Mouse (Mus musculus): ENCODE data around the gene Rdh12. TPM values are rescaled to one million over a fixed set of nuclear protein-coding genes. Genes with fewer than 3 reads are reported as not detected.
"Not testable (repeated sequence)": the region's sequence is repeated elsewhere in the genome, so short reads cannot be mapped to it uniquely, and the experiment has no call there.

Rdh12 gene
- 1.1 and 1.5 TPM in 2 replicates for polyA plus RNA-seq (2016; fragmentation: Nextera tagmentation; extraction: Ambion mirVana)

DNA sequence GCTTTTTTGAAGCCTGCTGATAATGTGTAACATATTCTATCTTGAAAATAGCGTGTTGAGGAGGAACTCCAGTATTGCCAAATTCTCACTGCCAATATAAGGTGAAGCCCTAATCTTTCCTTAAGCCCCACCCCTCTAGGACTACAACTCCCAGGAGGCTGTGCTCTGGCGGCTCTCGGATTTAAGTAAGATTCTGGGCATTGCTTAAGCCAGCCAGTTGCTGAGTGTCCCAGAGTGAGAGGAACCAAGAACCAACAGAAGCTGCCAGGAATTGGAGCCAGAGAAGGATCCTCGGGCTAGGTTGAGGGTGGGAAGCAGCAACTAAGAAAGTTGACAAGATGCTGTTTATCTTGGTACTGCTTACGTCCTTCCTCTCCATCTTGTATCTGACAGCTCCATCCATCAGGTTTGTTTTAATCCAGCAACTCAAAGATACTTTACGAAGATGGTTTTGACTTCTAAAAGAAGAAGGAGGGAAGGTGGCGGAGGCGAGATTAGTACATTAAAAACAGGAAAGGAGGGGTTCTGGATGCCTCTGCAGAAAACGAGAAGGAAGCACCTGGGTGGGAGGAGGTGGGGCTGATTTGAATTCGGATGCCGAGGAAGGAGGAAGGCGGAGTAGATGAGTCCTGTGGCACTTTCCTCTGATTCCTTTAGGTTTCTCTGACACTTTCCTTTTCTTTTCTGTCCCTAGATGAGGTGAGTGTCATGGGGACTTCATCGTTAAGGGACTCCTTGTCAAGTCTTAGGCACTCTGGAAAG is at the start of gene Rdh12:
Rdh12 (plus strand) TSS at position 212 of the 762 bp plus-strand sequence.
- H3K36me3 ChIP-seq: no peaks in the 10 kb centered on the region
- H3K4me3 ChIP-seq: peak within 1 kb of the TSS; percentile 36
- no peaks in the 10 kb centered on the region for H3K9me3 ChIP-seq (replicated peaks)
- peak within 1 kb of the TSS; percentile 60 for H3K4me2 ChIP-seq (replicated peaks)
- no peaks in the 10 kb centered on the region for H3K27me3 ChIP-seq
- H3K9ac ChIP-seq: peak within 1 kb of the TSS; percentile 54; the same call in 1 of the 2 replicates
- ATAC-seq (ENCODE audit: low FRiP score): no peak
- WGBS: 5% methylated on average over 13 of the region's 13 CpGs
- H3K27ac ChIP-seq: no peak within 1 kb of the TSS
- peaks cover 6% of the 10 kb centered on the region for H3K4me1 ChIP-seq

DNA sequence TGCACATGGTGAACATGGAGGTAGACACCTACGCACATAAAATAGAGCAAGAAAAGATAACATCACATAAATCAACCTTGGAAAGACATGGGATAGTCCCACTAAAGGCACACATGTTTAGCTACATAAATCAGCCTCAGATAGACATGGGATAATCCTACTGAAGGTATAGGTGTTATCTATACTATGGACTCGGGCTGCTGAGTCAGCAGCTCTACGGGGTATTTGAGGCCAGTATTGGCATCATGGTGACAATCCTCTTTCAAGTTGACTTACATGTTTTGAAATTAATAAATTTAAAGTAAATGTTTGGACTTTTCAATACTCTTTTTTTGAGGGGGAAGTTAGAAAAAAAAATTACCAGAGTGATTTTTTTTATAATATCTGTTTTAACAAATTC is 45.8 kb upstream of the Rdh12 start:
- H3K27me3 ChIP-seq: no peaks in the 10 kb centered on the region
- H3K27ac ChIP-seq: no peak overlapping the region
- peaks cover 68% of the 10 kb centered on the region for H3K36me3 ChIP-seq
- H3K4me3 ChIP-seq: no peak overlapping the region
- 95% methylated on average over 3 of the region's 3 CpGs for WGBS
- no peak overlapping the region for H3K4me2 ChIP-seq (replicated peaks)
- no peak overlapping the region for H3K9ac ChIP-seq
- H3K4me1 ChIP-seq: no peaks in the 10 kb centered on the region
- ATAC-seq (ENCODE audit: low FRiP score): no peak
- no peaks in the 10 kb centered on the region for H3K9me3 ChIP-seq (replicated peaks)

DNA sequence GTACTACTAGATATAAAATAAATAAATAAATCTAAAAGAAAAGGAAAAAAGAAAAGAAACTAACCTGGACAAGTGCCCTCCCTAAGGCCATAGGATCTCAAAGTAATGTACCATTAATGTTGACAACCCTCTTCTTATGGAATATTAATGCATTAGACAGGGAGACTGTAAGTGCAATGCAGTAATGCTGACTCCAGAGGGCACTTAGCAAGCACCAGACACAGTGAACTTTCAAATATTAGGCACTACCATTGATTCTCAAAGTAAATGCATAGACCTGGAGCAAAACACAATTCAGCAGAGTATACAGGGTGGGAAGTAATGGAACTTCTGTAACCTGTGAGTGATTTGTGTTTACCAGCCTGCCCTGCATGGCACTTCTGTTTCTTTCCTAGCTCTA is 39.5 kb upstream of the Rdh12 start:
- Histone ChIP-seq H3K9ac (no peak overlapping the region), H3K27me3 (no peaks in the 10 kb centered on the region), H3K27ac (no peak overlapping the region), H3K4me1 (peaks cover 13% of the 10 kb centered on the region), H3K4me3 (no peak overlapping the region), H3K36me3 (peaks cover 14% of the 10 kb centered on the region), H3K9me3 (replicated peaks) (no peaks in the 10 kb centered on the region), H3K4me2 (replicated peaks) (no peak overlapping the region)
- no peak for ATAC-seq (ENCODE audit: low FRiP score)

DNA sequence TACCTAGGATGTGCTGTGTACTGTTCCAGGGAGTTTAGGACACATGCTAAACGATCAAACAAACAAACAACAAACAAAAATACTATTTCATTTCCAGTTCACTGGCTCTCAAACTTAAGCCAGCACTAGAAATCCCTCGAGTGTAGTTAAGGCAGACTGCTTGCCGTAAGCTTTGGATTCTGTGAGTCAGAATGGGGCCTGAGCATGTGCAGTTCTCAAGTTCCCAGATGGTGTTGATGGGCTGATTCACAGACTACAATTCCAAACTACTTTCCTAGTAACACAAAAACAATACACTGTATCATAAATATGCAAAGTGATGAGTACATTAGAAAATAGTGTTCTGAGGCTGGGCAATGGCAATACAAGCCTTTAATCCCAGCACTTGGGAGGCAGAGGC is 38.3 kb upstream of the Rdh12 start:
- peaks cover 11% of the 10 kb centered on the region for H3K36me3 ChIP-seq
- H3K4me2 ChIP-seq (replicated peaks): no peak overlapping the region
- H3K9ac ChIP-seq: no peak overlapping the region
- H3K4me1 ChIP-seq: peaks cover 13% of the 10 kb centered on the region
- no peak for ATAC-seq (ENCODE audit: low FRiP score)
- H3K27me3 ChIP-seq: no peaks in the 10 kb centered on the region
- no peak overlapping the region for H3K27ac ChIP-seq
- WGBS: 74% methylated on average over 3 of the region's 3 CpGs
- H3K4me3 ChIP-seq: no peak overlapping the region
- no peaks in the 10 kb centered on the region for H3K9me3 ChIP-seq (replicated peaks)

DNA sequence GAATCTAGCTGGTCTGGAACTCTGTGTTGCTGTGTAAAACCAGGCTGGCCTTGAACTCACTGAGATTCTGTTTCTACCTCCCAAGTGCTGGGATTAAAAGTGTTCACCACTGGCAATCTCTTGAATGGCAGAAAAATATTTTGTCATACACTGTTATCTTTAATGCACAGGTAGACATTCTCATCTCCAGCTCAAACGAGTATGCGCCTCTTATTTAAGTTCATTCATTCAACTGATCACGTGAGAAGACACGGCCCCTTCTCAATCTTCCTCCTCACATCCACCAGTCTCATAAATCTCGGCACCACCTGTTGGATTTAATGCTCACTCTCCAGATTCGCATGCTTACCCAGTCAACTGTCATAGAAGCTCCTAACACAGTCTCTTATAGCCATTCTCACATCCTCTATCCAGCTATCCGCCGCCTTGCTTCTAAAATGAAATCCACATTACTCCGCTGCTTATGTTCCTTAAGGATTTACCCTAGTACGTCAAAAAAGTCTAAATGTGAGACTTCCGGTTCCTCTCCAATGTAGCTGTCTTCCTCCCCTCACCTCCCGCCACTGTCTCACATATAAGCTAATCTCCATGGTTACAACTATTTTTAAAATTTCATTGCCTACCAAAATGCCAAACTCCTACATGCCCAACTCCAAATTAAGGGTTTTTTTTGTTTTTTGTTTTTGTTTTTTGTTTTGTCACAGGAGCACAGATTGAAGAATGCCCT is 37.3 kb upstream of the Rdh12 start:
- Histone ChIP-seq H3K9me3 (replicated peaks) (no peaks in the 10 kb centered on the region), H3K27ac (peak overlapping the region; percentile 95; the same call in 1 of the 2 replicates)

DNA sequence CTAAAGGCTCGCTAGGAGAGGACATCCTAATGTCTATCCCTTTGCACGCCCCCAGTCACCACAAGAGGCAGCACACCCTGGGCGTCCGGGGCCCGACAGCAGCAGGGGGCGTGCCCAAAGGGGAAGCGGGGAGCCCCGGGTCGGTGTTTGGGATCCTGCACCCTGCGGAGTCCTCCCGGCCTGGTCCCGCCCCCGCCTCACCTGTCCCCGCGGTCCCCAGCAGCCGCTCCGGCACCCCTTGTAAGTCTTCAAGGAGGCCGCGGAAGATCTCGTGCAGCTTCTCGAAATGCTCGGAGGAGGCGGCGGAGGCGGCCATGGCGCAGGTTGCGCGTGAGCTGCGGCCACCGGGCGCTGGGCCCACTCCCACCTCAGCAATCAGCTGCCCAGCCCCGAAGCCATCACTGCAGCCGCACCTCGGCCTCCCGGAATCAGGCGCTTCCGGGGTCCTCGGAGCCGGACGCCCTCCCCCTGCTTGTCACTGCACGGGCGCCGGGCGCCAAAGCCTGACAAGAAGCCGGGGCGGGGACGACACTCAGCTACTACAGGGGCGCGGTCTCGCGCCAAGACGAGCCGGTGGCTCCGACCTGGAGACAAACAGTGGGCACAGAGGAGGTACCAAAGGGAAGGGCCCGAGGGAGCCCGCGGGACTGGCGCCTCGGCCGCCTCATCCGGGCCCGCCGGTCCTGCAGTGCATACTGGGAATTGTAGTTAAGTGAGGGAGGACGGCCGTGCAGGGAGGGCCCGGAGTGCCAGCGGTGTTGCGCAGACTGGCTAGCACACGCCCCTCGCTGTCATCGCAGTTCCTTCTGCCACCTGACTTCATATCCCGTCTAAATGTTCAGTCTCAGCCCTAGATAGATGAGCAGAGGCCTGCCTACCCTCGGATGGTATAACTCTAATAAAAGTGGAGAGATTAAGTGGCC is 36.4 kb upstream of the Rdh12 start, which contains the start of gene Vti1b:
Vti1b (minus strand) TSS at position 649 of the 923 bp plus-strand sequence.
- peaks cover 26% of the 10 kb centered on the region for H3K36me3 ChIP-seq
- peak; percentile 99 for ATAC-seq (ENCODE audit: low FRiP score)
- H3K4me1 ChIP-seq: peaks cover 13% of the 10 kb centered on the region
- H3K9ac ChIP-seq: peak within 1 kb of the TSS; percentile 87
- under 1% methylated on average over 72 of the region's 73 CpGs for WGBS
- peak within 1 kb of the TSS; percentile 58 for H3K4me2 ChIP-seq (replicated peaks)
- H3K27ac ChIP-seq: peak within 1 kb of the TSS; percentile 95
- H3K4me3 ChIP-seq: peak within 1 kb of the TSS; percentile 96
- no peaks in the 10 kb centered on the region for H3K27me3 ChIP-seq
- no peaks in the 10 kb centered on the region for H3K9me3 ChIP-seq (replicated peaks)

More for the DNA sequence above, 37.3 kb upstream of the Rdh12 start:
- ATAC-seq (ENCODE audit: low FRiP score): no peak
- peaks cover 18% of the 10 kb centered on the region for H3K36me3 ChIP-seq
- no peaks in the 10 kb centered on the region for H3K27me3 ChIP-seq
- H3K4me3 ChIP-seq: peak overlapping the region; percentile 96
- 41% methylated on average over 12 of the region's 12 CpGs for WGBS
- H3K9ac ChIP-seq: peak overlapping the region; percentile 87
- peaks cover 13% of the 10 kb centered on the region for H3K4me1 ChIP-seq
- H3K4me2 ChIP-seq (replicated peaks): peak overlapping the region; percentile 58

DNA sequence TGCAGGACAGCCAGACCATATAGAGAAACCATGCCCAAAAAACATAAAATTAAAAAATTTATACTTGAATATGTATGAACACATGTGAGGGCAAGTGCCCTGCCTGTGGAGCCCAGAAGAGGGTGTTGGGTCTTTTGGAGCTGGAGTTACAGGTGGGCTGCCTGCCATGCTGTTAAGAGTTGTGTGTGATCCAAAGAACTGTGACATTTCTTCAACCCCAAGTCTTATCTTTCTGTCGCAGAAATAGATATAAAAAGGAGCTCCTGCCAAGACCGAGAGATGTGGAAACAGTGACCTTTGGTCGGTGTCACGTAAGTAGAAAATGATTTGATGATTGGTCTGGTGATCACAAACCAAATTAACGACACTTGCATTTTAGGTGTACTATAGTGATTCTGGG is 35.0 kb upstream of the Rdh12 start:
- no peaks in the 10 kb centered on the region for H3K27me3 ChIP-seq
- H3K4me3 ChIP-seq: no peak overlapping the region
- H3K4me1 ChIP-seq: peaks cover 13% of the 10 kb centered on the region
- H3K4me2 ChIP-seq (replicated peaks): no peak overlapping the region
- no peak for ATAC-seq (ENCODE audit: low FRiP score)
- no peak overlapping the region for H3K27ac ChIP-seq
- H3K9me3 ChIP-seq (replicated peaks): no peaks in the 10 kb centered on the region
- WGBS: 89% methylated on average over 5 of the region's 5 CpGs
- H3K36me3 ChIP-seq: peaks cover 29% of the 10 kb centered on the region
- H3K9ac ChIP-seq: no peak overlapping the region

DNA sequence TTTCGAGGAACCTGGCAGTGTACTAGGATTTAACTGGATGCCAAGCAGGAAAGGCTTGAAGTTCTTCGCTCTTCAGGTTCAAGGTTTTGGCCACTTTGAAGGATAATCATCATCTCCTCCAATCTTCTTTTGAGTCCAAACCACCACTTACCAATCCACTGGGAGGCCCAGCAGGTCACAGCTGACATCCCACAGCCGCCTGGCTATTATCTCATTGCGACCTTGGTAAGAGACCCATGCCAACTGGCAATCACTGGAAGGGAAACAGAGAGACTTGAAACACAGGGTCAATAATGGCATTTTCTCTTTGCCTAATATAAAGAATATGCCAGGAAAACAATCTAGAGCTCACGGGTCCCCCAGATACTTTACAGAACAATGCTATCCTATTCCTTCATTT is 32.7 kb upstream of the Rdh12 start:
- peaks cover 33% of the 10 kb centered on the region for H3K36me3 ChIP-seq
- ATAC-seq (ENCODE audit: low FRiP score): no peak
- WGBS: 93% methylated on average over 5 of the region's 5 CpGs
- no peaks in the 10 kb centered on the region for H3K27me3 ChIP-seq
- no peak overlapping the region for H3K4me3 ChIP-seq
- H3K27ac ChIP-seq: no peak overlapping the region
- no peaks in the 10 kb centered on the region for H3K9me3 ChIP-seq (replicated peaks)
- no peak overlapping the region for H3K4me2 ChIP-seq (replicated peaks)
- H3K9ac ChIP-seq: no peak overlapping the region
- H3K4me1 ChIP-seq: peaks cover 5% of the 10 kb centered on the region

DNA sequence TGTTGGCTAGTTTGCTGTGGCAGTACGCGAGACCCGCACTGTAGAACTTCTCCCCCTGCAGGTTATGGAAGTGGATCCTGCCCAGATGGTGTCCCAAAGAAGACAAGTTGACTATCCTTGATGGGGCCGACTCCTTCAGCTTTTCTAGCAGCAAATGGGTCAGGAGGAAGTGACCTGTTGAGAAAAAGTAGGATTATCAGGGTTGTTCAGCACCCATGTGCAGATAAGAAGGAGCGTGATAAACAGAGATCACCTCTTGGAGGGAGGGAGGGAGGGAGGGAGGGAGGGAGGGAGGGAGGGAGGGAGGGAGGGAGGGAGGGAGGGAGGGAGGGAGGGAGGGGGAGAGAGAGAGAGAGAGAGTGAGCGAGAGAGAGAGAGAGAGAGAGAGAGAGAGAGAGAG is 23.6 kb upstream of the Rdh12 start:
- H3K36me3 ChIP-seq: peaks cover 74% of the 10 kb centered on the region
- H3K9ac ChIP-seq; H3K27ac ChIP-seq; H3K9me3 ChIP-seq (replicated peaks); H3K27me3 ChIP-seq; H3K4me3 ChIP-seq; ATAC-seq (ENCODE audit: low FRiP score); H3K4me1 ChIP-seq; H3K4me2 ChIP-seq (replicated peaks): not testable (repeated sequence)
- 83% methylated on average over 5 of the region's 6 CpGs for WGBS

DNA sequence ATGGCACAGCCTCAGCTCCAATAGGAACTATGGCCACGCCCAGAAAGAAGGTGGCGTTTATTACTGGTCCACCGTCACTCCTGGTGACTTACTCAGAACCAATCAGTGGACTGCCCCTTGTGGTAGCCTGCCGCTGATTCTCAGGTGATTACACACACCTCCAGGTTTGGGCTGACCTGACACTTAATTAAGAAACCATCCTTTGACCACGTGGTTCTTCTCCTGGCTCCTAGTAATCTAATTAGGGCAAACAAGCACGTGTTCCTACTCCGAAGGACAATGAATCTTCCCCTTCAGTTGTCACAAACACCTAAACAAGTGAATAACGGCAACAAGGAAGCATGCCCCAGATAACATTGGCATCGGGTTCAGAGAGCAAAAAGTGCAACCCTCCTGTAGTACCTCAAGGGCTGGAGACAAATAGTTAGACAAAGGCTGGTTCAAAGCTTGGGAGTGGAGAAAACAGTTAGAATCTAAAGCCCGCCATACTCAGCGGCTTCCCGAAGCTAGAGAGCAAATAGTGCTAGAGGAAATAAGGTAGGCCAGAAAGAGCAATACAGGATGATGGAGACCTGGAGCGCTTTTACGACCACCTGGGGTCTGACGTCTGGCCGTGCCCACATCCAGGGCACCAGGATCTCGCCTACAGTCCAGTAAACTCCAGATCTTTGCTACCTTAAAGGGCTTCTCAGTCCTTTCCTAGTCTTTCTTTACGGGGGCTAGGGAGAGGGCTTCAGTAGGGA is 17.6 kb upstream of the Rdh12 start:
- peak; percentile 92 for ATAC-seq (ENCODE audit: low FRiP score)
- H3K9me3 ChIP-seq (replicated peaks): no peaks in the 10 kb centered on the region
- peak overlapping the region; percentile 19; the same call in 1 of the 2 replicates for H3K27ac ChIP-seq
- H3K27me3 ChIP-seq: no peaks in the 10 kb centered on the region
- under 1% methylated on average over 18 of the region's 18 CpGs for WGBS
- H3K4me1 ChIP-seq: peaks cover 13% of the 10 kb centered on the region
- peaks cover 24% of the 10 kb centered on the region for H3K36me3 ChIP-seq
- H3K4me2 ChIP-seq (replicated peaks): peak overlapping the region; percentile 77
- peak overlapping the region; percentile 66 for H3K4me3 ChIP-seq
- H3K9ac ChIP-seq: peak overlapping the region; percentile 67

DNA sequence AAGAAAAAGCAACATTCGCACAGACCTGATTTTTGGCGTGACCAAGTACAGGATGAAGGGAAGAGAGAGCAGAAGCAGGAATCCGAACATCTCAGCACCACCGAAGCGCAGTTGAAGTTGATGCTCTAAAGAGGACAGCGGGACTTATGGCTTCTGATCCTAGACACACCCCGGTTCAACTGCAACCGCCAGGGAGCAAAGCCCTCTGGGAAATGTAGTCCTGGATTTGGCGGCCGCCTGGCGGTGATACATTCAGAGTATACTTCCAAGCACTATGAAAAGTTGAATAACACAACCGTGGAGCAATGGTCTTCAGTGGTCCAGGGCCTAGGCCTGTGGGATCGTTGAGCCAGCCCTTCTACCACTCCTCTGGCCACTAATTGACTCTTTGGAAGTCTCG is 17.0 kb upstream of the Rdh12 start:
- no peaks in the 10 kb centered on the region for H3K27me3 ChIP-seq
- peak overlapping the region; percentile 77 for H3K4me2 ChIP-seq (replicated peaks)
- H3K27ac ChIP-seq: peak overlapping the region; percentile 19; the same call in 1 of the 2 replicates
- no peaks in the 10 kb centered on the region for H3K9me3 ChIP-seq (replicated peaks)
- peak; percentile 83 for ATAC-seq (ENCODE audit: low FRiP score)
- 5% methylated on average over 14 of the region's 14 CpGs for WGBS
- peaks cover 13% of the 10 kb centered on the region for H3K4me1 ChIP-seq
- peak overlapping the region; percentile 66 for H3K4me3 ChIP-seq
- H3K9ac ChIP-seq: peak overlapping the region; percentile 67
- peaks cover 18% of the 10 kb centered on the region for H3K36me3 ChIP-seq

All from hindbrain, embryonic 12.5 days (tissue).